Mouse (Mus musculus) embryonic fibroblast, embryonic 13.5 days (primary cell): Measurements from ENCODE around the gene Lpcat4.

Source experiments
- CTCF ChIP-seq: IDR thresholded peaks from 2 replicates; pipeline ENCODE4 v1.5.1; 2011; ENCODE audit warnings: mild to moderate bottlenecking, control low read depth, low read length, moderate library complexity, borderline replicate concordance; ENCODE audit not compliant: insufficient read depth
- POLR2A ChIP-seq: IDR thresholded peaks from 2 replicates; pipeline ENCODE4 v1.6.1; 2011; ENCODE audit warnings: low read depth, mild to moderate bottlenecking, control low read depth, low read length, moderate library complexity

DNA sequence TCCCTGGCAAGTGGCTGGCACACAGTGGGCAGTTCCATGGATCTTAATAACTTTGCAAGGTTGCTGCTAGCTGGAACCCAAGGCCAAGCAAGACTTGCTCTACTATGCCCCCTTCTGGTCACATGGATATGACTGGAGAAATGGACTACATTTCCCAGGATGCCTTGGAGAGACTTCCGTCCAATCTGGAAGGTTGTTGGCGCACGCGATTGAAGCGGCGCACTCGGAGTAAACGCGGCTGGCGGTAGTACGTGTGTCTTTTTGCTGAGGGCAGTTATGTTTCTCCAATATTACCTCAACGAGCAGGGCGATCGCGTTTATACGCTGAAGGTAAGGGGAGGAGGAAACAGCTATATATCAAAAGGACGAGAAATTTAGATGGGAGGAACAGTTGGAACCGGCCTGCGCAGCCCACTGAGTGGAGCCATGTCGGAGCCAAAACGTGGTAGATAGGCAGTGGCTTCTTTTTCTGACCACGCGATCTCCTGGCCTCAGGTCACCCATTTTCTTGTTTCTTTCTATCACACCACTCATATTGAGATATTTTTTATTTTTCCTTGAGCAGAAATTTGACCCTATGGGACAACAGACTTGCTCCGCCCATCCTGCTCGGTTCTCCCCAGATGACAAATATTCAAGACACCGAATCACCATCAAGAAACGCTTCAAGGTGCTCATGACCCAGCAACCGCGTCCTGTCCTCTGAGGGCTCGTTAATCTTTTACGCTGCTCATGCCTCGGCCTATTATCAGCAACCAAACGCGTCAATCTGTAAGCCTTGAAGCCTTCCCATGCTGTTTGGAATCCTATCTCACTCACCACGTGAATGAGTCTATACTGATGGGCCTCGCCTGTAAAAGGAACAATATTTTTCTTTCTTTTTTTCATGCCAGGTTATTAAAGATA lies 22.7 kb downstream of the Lpcat4 start, which contains the start of gene Nop10:
- peak; percentile 99 for TF ChIP-seq POLR2A
- TF ChIP-seq CTCF = peak; percentile 30; the same call in 1 of the 2 replicates
